Mouse (Mus musculus): ENCODE results near the gene Med16.

DNA sequence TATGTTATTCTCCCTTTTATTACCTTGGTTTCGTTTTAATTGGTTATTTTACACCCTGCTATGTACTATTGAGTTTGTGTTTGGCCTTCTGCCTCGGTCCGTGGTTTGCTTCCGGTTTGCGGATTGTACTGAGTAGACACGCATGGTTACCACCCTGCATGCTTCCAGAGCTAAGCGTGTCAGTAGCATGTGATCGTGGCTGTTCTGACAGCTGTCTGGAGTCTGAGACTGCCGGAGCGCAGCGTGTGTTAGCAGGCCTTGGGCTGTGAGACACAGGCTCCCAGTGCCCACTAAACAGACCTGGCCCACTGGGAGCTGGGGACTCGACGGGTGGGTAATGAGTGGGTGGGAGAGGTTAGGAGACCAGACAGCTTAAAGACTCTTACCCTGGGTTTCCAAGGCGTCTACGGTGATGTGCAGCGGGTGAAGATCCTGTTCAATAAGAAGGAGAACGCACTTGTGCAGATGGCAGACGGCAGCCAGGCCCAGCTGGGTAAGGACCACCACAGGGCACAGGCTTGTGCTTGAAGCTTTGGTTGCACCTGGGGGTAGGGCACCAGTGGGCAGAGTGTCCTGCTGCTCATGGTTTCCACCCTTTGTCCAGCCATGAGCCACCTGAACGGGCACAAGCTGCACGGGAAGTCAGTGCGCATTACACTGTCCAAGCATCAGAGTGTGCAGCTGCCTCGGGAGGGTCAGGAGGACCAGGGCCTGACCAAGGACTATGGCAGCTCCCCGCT lies 46.5 kb downstream of the Med16 start:
- TF ChIP-seq CTCF (IDR thresholded peaks at IDR 0.05; ENCODE audit: low read depth, low read length), result no peak
- TF ChIP-seq GATA1 (IDR thresholded peaks at IDR 0.05; ENCODE audit: borderline replicate concordance, low read length), result no peak
- TF ChIP-seq GATA2 (IDR thresholded peaks at IDR 0.05; ENCODE audit: borderline replicate concordance, low read depth, low read length), result no peak
